Mouse (Mus musculus) embryonic facial prominence, embryonic 15.5 days (tissue): ENCODE data around the gene Nupl2. TPM values are rescaled to one million over a fixed set of nuclear protein-coding genes. Genes with fewer than 3 reads are reported as not detected.

Experiments
- ATAC-seq: fragments of 200-750 bp; cut with Nextera tagmentation; 2 replicates; pipeline ENCODE4 v1.8.0; 2017; ENCODE audit warnings: low read depth, moderate TSS enrichment; ENCODE audit not compliant: insufficient number of reproducible peaks, low FRiP score, low TSS enrichment
- H3K27ac ChIP-seq: fragments of 300-500 bp; sonication (generic); replicated peaks from 2 replicates; pipeline ENCODE4 v1.5.1; 2015; ENCODE audit warnings: mild to moderate bottlenecking, inconsistent platforms
- H3K27me3 ChIP-seq: fragments of 300-500 bp; sonication (generic); 2 replicates; pipeline ENCODE4 v1.6.1; 2015; ENCODE audit warnings: inconsistent platforms
- H3K36me3 ChIP-seq: fragments of 300-500 bp; sonication (generic); 2 replicates; pipeline ENCODE4 v1.6.1; 2015; ENCODE audit warnings: mild to moderate bottlenecking, inconsistent platforms
- H3K4me1 ChIP-seq: fragments of 300-500 bp; sonication (generic); 2 replicates; pipeline ENCODE4 v1.6.1; 2015; ENCODE audit warnings: inconsistent platforms
- H3K4me2 ChIP-seq: fragments of 300-500 bp; sonication (generic); replicated peaks from 2 replicates; pipeline ENCODE4 v1.6.1; 2015; ENCODE audit warnings: mild to moderate bottlenecking, inconsistent platforms
- H3K4me3 ChIP-seq: fragments of 300-500 bp; sonication (generic); replicated peaks from 2 replicates; pipeline ENCODE4 v1.5.1; 2015; ENCODE audit warnings: mild to moderate bottlenecking, inconsistent platforms
- H3K9ac ChIP-seq: fragments of 300-500 bp; sonication (generic); 2 replicates; pipeline ENCODE4 v1.6.1; 2015; ENCODE audit warnings: inconsistent platforms
- H3K9me3 ChIP-seq: fragments of 300-500 bp; sonication (generic); replicated peaks from 2 replicates; pipeline ENCODE4 v1.6.1; 2016; ENCODE audit warnings: inconsistent platforms
- WGBS: fragments of 180-500 bp; shearing (Covaris S2); methylation state at CpG from one replicate; pipeline ENCODE4 v1.1.7; 2015; 5-methylcytosine and 5-hydroxymethylcytosine counted together
- polyA plus RNA-seq: library from polyadenylated mRNA; unstranded; fragments of >200 nt; fragmentation: Nextera tagmentation; extraction: Ambion mirVana; gene quantifications from 2 replicates; pipeline ENCODE4 v1.2.1, GENCODE M21; 2015

Gene Nupl2
- polyA plus RNA-seq, 1 experiment from 2014 or later, result 15.7 TPM

- H3K27me3 ChIP-seq, result no peaks in the 10 kb centered on the region
- H3K9ac ChIP-seq, result no peak overlapping the region
- no peak overlapping the region for H3K27ac ChIP-seq
- no peaks in the 10 kb centered on the region for H3K4me1 ChIP-seq
- H3K4me2 ChIP-seq, result no peak overlapping the region
- no peak overlapping the region for H3K4me3 ChIP-seq
- no peak for ATAC-seq
- H3K36me3 ChIP-seq, result no peaks in the 10 kb centered on the region
- no peaks in the 10 kb centered on the region for H3K9me3 ChIP-seq
- 59% methylated on average over 3 of the region's 3 CpGs for WGBS
These were observed 49.2 kb downstream of the Nupl2 start for GRCm38 (mm10) chr5:24213861-24214546.

GRCm38 (mm10) chr5:24214547-24214878, 49.8 kb downstream of the Nupl2 start:
- no peaks in the 10 kb centered on the region for H3K9me3 ChIP-seq
- H3K9ac ChIP-seq, result no peak overlapping the region
- WGBS, result 83% methylated on average over 1 of the region's 1 CpGs
- H3K27me3 ChIP-seq, result no peaks in the 10 kb centered on the region
- no peak overlapping the region for H3K27ac ChIP-seq
- no peaks in the 10 kb centered on the region for H3K36me3 ChIP-seq
- no peak overlapping the region for H3K4me3 ChIP-seq
- no peak for ATAC-seq
- no peaks in the 10 kb centered on the region for H3K4me1 ChIP-seq
- no peak overlapping the region for H3K4me2 ChIP-seq

DNA sequence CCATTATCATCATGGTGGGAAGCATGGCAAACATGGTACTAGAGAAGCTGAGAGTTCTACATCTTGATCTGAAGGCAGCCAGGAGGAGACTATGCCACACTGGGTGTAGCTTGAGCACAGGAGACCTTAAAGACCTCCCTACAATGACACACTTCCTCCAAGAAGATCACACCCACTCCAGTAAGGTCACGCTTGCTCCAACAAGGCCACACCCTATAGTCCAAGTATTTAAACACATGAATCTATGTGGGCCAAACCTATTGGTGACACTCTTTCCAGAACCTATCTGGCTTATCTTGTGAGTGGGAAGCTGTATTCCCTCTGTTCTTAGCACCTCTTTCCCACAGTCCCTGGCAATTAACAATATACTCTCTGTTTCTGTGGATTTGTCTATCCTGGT, 50.1 kb downstream of the Nupl2 start:
- WGBS, result 93% methylated on average over 1 of the region's 1 CpGs
- ATAC-seq, result no peak
- H3K4me1 ChIP-seq, result no peaks in the 10 kb centered on the region
- H3K4me3 ChIP-seq, result no peak overlapping the region
- H3K9ac ChIP-seq, result no peak overlapping the region
- no peak overlapping the region for H3K27ac ChIP-seq
- H3K27me3 ChIP-seq, result no peaks in the 10 kb centered on the region
- no peak overlapping the region for H3K4me2 ChIP-seq
- no peaks in the 10 kb centered on the region for H3K36me3 ChIP-seq
- no peaks in the 10 kb centered on the region for H3K9me3 ChIP-seq

Other genes with a start within 250 kb of the Nupl2 start
- 25.4 and 28.6 TPM in 2 replicates for gene Fam126a, start 134.3 kb upstream of the Nupl2 start, polyA plus RNA-seq
- 53.5 and 56.5 TPM in 2 replicates for gene Klhl7, start 64.4 kb upstream of the Nupl2 start, polyA plus RNA-seq
- 4.8 and 5.1 TPM in 2 replicates for gene Kcnh2, start 186.6 kb downstream of the Nupl2 start, polyA plus RNA-seq
- gene Nos3, start 199.8 kb downstream of the Nupl2 start, polyA plus RNA-seq, result 6.5 and 6.9 TPM in 2 replicates
- gene Atg9b, start 227.2 kb downstream of the Nupl2 start, polyA plus RNA-seq, result 3.9 and 4.7 TPM in 2 replicates
- gene Abcb8, start 228.7 kb downstream of the Nupl2 start, polyA plus RNA-seq, result 40.7 and 47.0 TPM in 2 replicates
- 0.95 and 1.6 TPM in 2 replicates for gene Asic3, start 248.4 kb downstream of the Nupl2 start, polyA plus RNA-seq